Mouse (Mus musculus): Measurements from ENCODE around the gene Tnnt2.

DNA sequence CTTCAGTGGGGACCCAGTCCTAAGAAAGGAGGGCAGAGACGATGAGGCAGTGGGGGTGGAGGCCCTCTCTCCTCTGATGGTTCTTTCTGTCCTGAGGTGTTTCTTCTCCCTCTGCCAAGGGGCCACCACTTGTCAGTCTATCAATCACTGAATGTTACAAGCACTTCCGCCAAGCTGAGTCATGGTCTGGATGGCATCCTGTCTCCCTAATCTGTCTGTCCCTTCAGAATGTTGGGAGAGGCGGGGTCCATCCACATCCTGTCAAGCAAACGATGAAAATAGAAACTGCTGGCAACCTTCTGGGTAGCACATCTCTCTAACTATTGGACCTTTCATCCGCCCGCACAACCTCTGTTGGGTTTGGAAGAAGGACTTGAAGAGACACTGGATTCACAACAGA is 8.3 kb downstream of the Tnnt2 start:
- TF ChIP-seq POLR2A (IDR thresholded peaks at IDR 0.05; ENCODE audit: low read depth, low read length), result no peak
- no peak for TF ChIP-seq CTCF (IDR thresholded peaks at IDR 0.05; ENCODE audit: extremely low read depth, insufficient read length, insufficient replicate concordance, low read depth, low read length)
